ENCODE assay signal across 22 mouse cellular contexts in the genomic region with DNA sequence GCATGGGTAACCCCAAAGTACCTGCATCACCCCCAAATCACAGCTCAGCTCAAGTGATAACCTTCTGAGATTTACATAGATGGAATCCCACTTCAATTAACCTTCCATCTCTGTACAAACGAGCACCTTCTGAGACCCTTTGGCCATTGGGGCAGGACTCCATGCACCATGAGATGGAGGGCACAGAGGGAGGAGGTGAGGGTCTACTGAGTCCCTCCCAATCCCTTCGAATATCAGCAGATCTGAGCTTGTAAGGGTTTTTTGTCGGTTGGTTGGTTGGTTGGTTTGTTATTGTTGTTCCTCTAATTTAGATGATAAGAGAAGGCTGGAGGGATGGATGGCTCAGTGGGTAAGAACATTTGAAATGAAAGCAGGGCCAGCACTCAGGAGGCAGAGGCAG. TPM values are rescaled to one million over a fixed set of nuclear protein-coding genes. Genes with fewer than 3 reads are reported as not detected.
A peak's percentile ranks its signal among the peaks of the same experiment; 100 is the strongest.
DNase-seq lines count a peak whose midpoint lies in the region; ATAC-seq and TF ChIP-seq lines count a peak whose summit lies in the region.
"Had no signal": no experiment of that assay in that cellular context is flagged by ENCODE, and none has a peak within 500 bp of the region (broad histone marks: within the 10 kb centered on the region; RNA-seq: fewer than 3 reads in every experiment).

No protein-coding gene starts in this region.

- no peak for TF ChIP-seq CTCF in lung, postnatal 0 days (IDR thresholded peaks at IDR 0.05)
- TF ChIP-seq CTCF in testis, adult 2 months (IDR thresholded peaks at IDR 0.05; ENCODE audit: control insufficient read depth, insufficient read depth, insufficient replicate concordance, low read depth, low read length), result no peak

- no peak overlapping the region for H3K4me2 ChIP-seq in lung, embryonic 15.5 days
- H3K4me2 ChIP-seq in lung, postnatal 0 days (replicated peaks; ENCODE audit: low read depth, low read length), result no peak overlapping the region
- H3K4me2 ChIP-seq: embryonic facial prominence, embryonic 13.5 days; embryonic facial prominence, embryonic 15.5 days; forebrain, embryonic 12.5 days had no signal

- TF ChIP-seq EP300 in lung, postnatal 0 days (IDR thresholded peaks at IDR 0.05), result no peak

- no peaks in the 10 kb centered on the region for H3K27me3 ChIP-seq in lung, embryonic 15.5 days
- H3K27me3 ChIP-seq in lung, postnatal 0 days (replicated peaks; ENCODE audit: insufficient read depth, low read length), result no peaks in the 10 kb centered on the region
- H3K27me3 ChIP-seq in testis, adult 2 months (ENCODE audit: control insufficient read depth, insufficient read depth, low read length), result no peaks in the 10 kb centered on the region
- H3K27me3 ChIP-seq: embryonic facial prominence, embryonic 13.5 days; embryonic facial prominence, embryonic 15.5 days; forebrain, embryonic 12.5 days had no signal

- no peak for ATAC-seq in lung, embryonic 15.5 days (ENCODE audit: borderline replicate concordance, extremely low read depth, low FRiP score, low TSS enrichment)
- ATAC-seq in lung, postnatal 0 days, result no peak
- ATAC-seq: forebrain, embryonic 14.5 days had no signal

- WGBS in lung, embryonic 15.5 days, result 59% methylated on average over 3 of the region's 3 CpGs
- WGBS in lung, postnatal 0 days, result 67% methylated on average over 3 of the region's 3 CpGs

- H3K4me3 ChIP-seq in lung, embryonic 15.5 days, result no peak overlapping the region
- no peak overlapping the region for H3K4me3 ChIP-seq in lung, postnatal 0 days (ENCODE audit: low read depth, low read length)
- H3K4me3 ChIP-seq in testis, adult 2 months (ENCODE audit: control insufficient read depth, low read depth, low read length), result peak overlapping the region; percentile 83
- H3K4me3 ChIP-seq: embryonic facial prominence, embryonic 13.5 days; embryonic facial prominence, embryonic 15.5 days; erythroblast, embryonic 14.5 days; forebrain, embryonic 10.5 days; forebrain, embryonic 12.5 days had no signal

- no peak overlapping the region for H3K9ac ChIP-seq in lung, embryonic 15.5 days
- no peak overlapping the region for H3K9ac ChIP-seq in lung, postnatal 0 days (replicated peaks; ENCODE audit: low read depth)
- H3K9ac ChIP-seq: embryonic facial prominence, embryonic 13.5 days; embryonic facial prominence, embryonic 15.5 days; forebrain, embryonic 12.5 days had no signal

- no peak for TF ChIP-seq POLR2A in testis, adult 2 months (IDR thresholded peaks at IDR 0.05; ENCODE audit: control insufficient read depth, low read depth, low read length)

- H3K9me3 ChIP-seq in lung, embryonic 15.5 days, result no peaks in the 10 kb centered on the region
- H3K9me3 ChIP-seq in lung, postnatal 0 days (ENCODE audit: low read length), result no peaks in the 10 kb centered on the region
- H3K9me3 ChIP-seq: embryonic facial prominence, embryonic 15.5 days; forebrain, embryonic 12.5 days had no signal

- DNase-seq in lung, postnatal 10 days, result no peak
- DNase-seq in lung, postnatal 0 days (ENCODE audit: low spot score), result no peak
- no peak for DNase-seq in lung, adult 18-20 months
- no peak for DNase-seq in testis, postnatal 14 days (ENCODE audit: low spot score)
- DNase-seq: adrenal gland, adult 2 months; adrenal gland, postnatal 10 days; adrenal gland, postnatal 25 days; cerebellum, adult 11 months; cerebellum, adult 18-20 months; cerebellum, adult 8-10 months; cerebellum, adult 9-11 months; cerebellum, postnatal 14 days; cerebellum, postnatal 36 days; embryo, embryonic 11 days had no signal

- peaks cover 36% of the 10 kb centered on the region for H3K4me1 ChIP-seq in lung, embryonic 15.5 days
- H3K4me1 ChIP-seq in lung, postnatal 0 days (ENCODE audit: insufficient read depth, low read depth, low read length), result peaks cover 16% of the 10 kb centered on the region; the same call in 1 of the 2 replicates
- no peaks in the 10 kb centered on the region for H3K4me1 ChIP-seq in testis, adult 2 months (ENCODE audit: control insufficient read depth, insufficient read depth, low read length)

- H3K27ac ChIP-seq in lung, embryonic 15.5 days, result peak overlapping the region; percentile 89; the same call in 1 of the 2 replicates
- peak overlapping the region; percentile 91 for H3K27ac ChIP-seq in lung, postnatal 0 days (ENCODE audit: low read length)
- peak overlapping the region; percentile 10; the same call in 1 of the 2 replicates for H3K27ac ChIP-seq in testis, adult 2 months (ENCODE audit: control insufficient read depth, insufficient read depth, low read depth, low read length)
- H3K27ac ChIP-seq: embryonic facial prominence, embryonic 13.5 days; embryonic facial prominence, embryonic 15.5 days; forebrain, embryonic 10.5 days; forebrain, embryonic 12.5 days had no signal

- H3K36me3 ChIP-seq in lung, embryonic 15.5 days, result no peaks in the 10 kb centered on the region
- no peaks in the 10 kb centered on the region for H3K36me3 ChIP-seq in lung, postnatal 0 days (ENCODE audit: insufficient read depth, low read length)
- no peaks in the 10 kb centered on the region; the same call in 1 of the 2 replicates for H3K36me3 ChIP-seq in testis, adult 2 months (ENCODE audit: control insufficient read depth, insufficient read depth, low read length)
- H3K36me3 ChIP-seq: embryonic facial prominence, embryonic 15.5 days; forebrain, embryonic 10.5 days; forebrain, embryonic 12.5 days had no signal

RNA-seq across cellular contexts. Expression of gene Rai14, which starts 5.1 kb away (rescaled TPM):
- 60.5 and 69.9 TPM in 2 replicates for polyA plus RNA-seq in lung, embryonic 15.5 days (2015; fragmentation: Nextera tagmentation; extraction: Ambion mirVana)
- 56.0 and 63.0 TPM in 2 replicates for polyA plus RNA-seq in lung, postnatal 0 days (2015; fragmentation: Nextera tagmentation; extraction: Ambion mirVana)
- 66.8 and 80.0 TPM in 2 replicates for polyA plus RNA-seq in testis, adult 2 months (2012; rRNA removed)
- polyA plus RNA-seq: erythroblast, embryonic 14.5 days had no signal

Comparison
In these comparisons a context has a peak if more than half of its experiments do, and no peak if none do; other contexts are left out.
1. H3K27ac ChIP-seq: peak in every context shown above with its lines; median percentile 91 in lung, postnatal 0 days; 89 in lung, embryonic 15.5 days; 10 in testis, adult 2 months.